Mouse (Mus musculus) hindbrain, postnatal 0 days (tissue): ENCODE data around the gene Hectd2. TPM values are rescaled to one million over a fixed set of nuclear protein-coding genes. Genes with fewer than 3 reads are reported as not detected.

Experiments used
- ATAC-seq: fragments of 200-750 bp; cut with Nextera tagmentation; 2 replicates; pipeline ENCODE4 v1.8.0; 2017; ENCODE audit warnings: mild to moderate bottlenecking, moderate TSS enrichment, moderate library complexity
- DNase-seq: peaks from one replicate; pipeline ENCODE4 v3.0.0-alpha.2; 2015; ENCODE audit warnings: low spot score
- H3K27ac ChIP-seq: fragments of 300-500 bp; sonication (generic); 2 replicates; pipeline ENCODE4 v1.5.1; 2014; ENCODE audit warnings: mild to moderate bottlenecking
- H3K27me3 ChIP-seq: fragments of 300-500 bp; sonication (generic); 2 replicates; pipeline ENCODE4 v1.6.1; 2014; ENCODE audit warnings: low read length, mixed read lengths; ENCODE audit not compliant: insufficient read depth
- H3K36me3 ChIP-seq: fragments of 300-500 bp; sonication (generic); 2 replicates; pipeline ENCODE4 v1.6.1; 2014; ENCODE audit warnings: low read length, mixed read lengths; ENCODE audit not compliant: insufficient read depth
- H3K4me1 ChIP-seq: fragments of 300-500 bp; sonication (generic); 2 replicates; pipeline ENCODE4 v1.6.1; 2014; ENCODE audit warnings: antibody characterized with exemption, low read length, mixed read lengths; ENCODE audit not compliant: insufficient read depth
- H3K4me2 ChIP-seq: fragments of 300-500 bp; sonication (generic); 2 replicates; pipeline ENCODE4 v1.6.1; 2014; ENCODE audit warnings: low read depth, mild to moderate bottlenecking, low read length, moderate library complexity, mixed read lengths
- H3K4me3 ChIP-seq: fragments of 300-500 bp; sonication (generic); 2 replicates; pipeline ENCODE4 v1.5.1; 2014; ENCODE audit warnings: low read length
- H3K9ac ChIP-seq: fragments of 300-500 bp; sonication (generic); replicated peaks from 2 replicates; pipeline ENCODE4 v1.6.1; 2014; ENCODE audit warnings: mild to moderate bottlenecking, low read length, moderate library complexity, mixed read lengths
- H3K9me3 ChIP-seq: fragments of 300-500 bp; sonication (generic); 2 replicates; pipeline ENCODE4 v1.6.1; 2016; ENCODE audit warnings: low read length, mixed read lengths
- CTCF ChIP-seq: IDR thresholded peaks from 2 replicates; pipeline ENCODE4 v1.5.1; 2016; ENCODE audit warnings: antibody characterized with exemption, control low read depth, low read depth
- WGBS: fragments of 180-500 bp; shearing (Covaris S2); extraction: QIAGEN DNeasy Blood & Tissue Kit; methylation state at CpG from one replicate; pipeline ENCODE4 v1.1.7; 2014; 5-methylcytosine and 5-hydroxymethylcytosine counted together
- polyA plus RNA-seq: library from polyadenylated mRNA; unstranded; fragments of >200 nt; fragmentation: Nextera tagmentation; extraction: Ambion mirVana; gene quantifications from 2 replicates; pipeline ENCODE4 v1.2.1, GENCODE M21; 2015
- total RNA-seq: library from RNA; depleted of rRNA; stranded (reverse); fragments of >200 nt; gene quantifications from 2 replicates; pipeline ENCODE4 v1.2.3, GENCODE M21; 2014; rRNA removed

Hectd2 gene
- total RNA-seq (14.0 and 20.7 TPM in 2 replicates), polyA plus RNA-seq (6.7 and 7.7 TPM in 2 replicates)

DNA sequence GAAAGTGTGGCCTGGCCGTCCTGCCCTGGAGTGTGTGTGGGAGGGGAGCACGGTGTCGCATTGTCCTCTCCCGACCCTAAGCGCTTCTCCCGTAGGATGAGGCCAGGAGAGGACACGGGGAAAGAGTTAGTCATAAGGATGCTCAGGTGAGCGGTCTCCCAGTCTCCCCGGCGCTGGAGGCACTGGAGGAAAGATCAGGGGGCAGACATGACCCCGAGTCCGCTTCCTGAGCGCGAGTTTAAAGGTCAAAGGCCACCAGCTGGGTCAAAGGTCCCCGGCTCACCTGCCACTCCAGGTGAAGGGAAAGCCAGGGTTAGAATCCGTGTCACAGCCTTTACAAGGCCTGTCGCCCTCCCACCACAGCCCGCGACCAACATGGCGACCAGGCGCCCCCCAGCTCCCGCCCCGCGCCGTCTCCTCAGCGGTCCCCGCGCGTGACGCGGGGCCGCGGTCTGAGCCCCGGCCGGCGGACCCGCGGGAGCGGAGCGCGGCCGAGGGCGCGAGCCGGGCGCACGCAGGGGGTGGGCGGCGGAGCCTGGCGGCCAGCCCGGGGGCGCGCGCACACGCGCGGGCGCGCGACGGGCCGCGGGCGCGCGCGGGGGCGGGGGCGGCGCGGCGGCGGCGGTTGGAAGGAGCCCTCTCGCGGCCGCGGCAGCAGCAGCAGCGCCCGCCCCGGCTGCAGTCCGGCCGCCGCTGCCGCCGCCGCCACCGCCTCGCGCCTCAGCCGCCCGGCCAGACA lies at the start of gene Hectd2:
Hectd2 (plus strand) TSS at position 594 of the 739 bp plus-strand sequence.
- Histone ChIP-seq H3K9me3 (no peaks in the 10 kb centered on the region), H3K4me1 (no peaks in the 10 kb centered on the region; the same call in 1 of the 2 replicates), H3K4me2 (peak within 1 kb of the TSS; percentile 96), H3K4me3 (peak within 1 kb of the TSS; percentile 93), H3K27ac (peak within 1 kb of the TSS; percentile 94), H3K9ac (peak within 1 kb of the TSS; percentile 74), H3K36me3 (no peaks in the 10 kb centered on the region), H3K27me3 (no peaks in the 10 kb centered on the region)
- under 1% methylated on average over 87 of the region's 92 CpGs for WGBS
- no peak for TF ChIP-seq CTCF
- DNase-seq: peak; percentile 89
- peak; percentile 93 for ATAC-seq

DNA sequence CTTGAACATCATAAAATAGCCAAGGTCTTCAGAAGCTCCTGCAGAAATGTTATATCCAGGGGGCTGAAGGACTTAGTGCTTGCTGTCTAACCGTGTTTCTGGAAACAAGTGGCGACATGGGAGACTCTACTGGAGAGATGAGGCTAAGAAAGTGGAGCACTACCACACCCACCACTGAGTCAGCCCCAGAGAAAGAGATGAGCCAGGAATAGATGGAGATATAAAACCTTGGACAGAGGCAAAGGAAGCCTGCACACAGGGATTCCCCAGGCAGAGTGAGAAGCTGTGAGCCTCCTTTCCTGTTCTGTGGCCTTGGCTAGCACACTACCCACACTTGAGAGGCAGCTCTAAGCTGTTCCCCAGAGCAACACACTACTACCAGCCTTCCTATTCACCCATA lies 49.7 kb upstream of the Hectd2 start:
- 93% methylated on average over 2 of the region's 2 CpGs for WGBS
- H3K36me3 ChIP-seq: no peaks in the 10 kb centered on the region
- no peaks in the 10 kb centered on the region for H3K4me1 ChIP-seq
- no peak overlapping the region for H3K4me3 ChIP-seq
- no peak for TF ChIP-seq CTCF
- no peak overlapping the region for H3K9ac ChIP-seq
- no peak for DNase-seq
- no peak overlapping the region for H3K4me2 ChIP-seq
- H3K9me3 ChIP-seq: no peaks in the 10 kb centered on the region
- no peak overlapping the region for H3K27ac ChIP-seq
- ATAC-seq: no peak
- H3K27me3 ChIP-seq: no peaks in the 10 kb centered on the region

DNA sequence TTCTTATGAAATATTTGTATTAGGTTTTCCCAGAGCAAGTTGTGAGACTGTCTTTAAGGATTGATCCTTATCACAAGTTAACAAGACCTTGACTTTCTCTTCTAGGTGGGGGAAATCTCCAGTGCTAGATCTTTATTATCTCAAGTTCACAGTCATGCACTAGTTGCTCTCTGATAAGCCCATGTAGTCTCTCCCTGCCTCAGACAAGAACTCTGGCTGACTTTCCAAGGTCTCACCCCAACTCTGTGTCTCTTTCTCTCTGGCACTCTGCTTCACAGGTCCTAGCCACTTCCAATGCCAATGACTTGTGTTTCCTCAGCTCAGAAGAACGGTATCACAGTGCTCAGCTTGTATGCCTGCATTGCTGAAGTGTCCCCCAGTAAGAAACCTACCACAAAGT lies 43.1 kb upstream of the Hectd2 start:
- no peak overlapping the region for H3K9ac ChIP-seq
- 86% methylated on average over 1 of the region's 1 CpGs for WGBS
- H3K9me3 ChIP-seq: no peaks in the 10 kb centered on the region
- ATAC-seq (no peak), DNase-seq (no peak)
- no peaks in the 10 kb centered on the region for H3K4me1 ChIP-seq
- no peak overlapping the region for H3K27ac ChIP-seq
- H3K27me3 ChIP-seq: no peaks in the 10 kb centered on the region
- H3K4me3 ChIP-seq: no peak overlapping the region
- no peak overlapping the region for H3K4me2 ChIP-seq
- no peak for TF ChIP-seq CTCF
- H3K36me3 ChIP-seq: no peaks in the 10 kb centered on the region

DNA sequence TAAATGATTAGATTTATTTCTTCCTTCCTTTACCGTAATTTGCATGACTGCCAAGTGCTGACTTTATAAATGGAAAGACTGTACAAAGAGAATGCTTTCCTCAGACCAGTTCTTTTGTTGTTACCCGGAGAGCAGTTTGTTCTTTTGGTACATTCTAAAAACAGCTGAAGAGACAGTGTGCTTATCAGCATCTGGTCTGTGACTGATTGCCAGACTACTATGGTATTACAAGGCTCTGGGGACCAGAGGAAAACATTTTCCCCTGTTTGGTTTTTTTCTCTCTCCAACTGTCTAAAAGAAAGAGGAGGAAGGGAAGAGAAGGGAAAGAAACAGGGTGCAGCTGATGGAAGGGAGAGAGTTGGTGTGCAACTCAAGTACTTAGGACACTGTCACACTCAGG lies 36.0 kb upstream of the Hectd2 start:
- 44% methylated on average over 2 of the region's 2 CpGs for WGBS

DNA sequence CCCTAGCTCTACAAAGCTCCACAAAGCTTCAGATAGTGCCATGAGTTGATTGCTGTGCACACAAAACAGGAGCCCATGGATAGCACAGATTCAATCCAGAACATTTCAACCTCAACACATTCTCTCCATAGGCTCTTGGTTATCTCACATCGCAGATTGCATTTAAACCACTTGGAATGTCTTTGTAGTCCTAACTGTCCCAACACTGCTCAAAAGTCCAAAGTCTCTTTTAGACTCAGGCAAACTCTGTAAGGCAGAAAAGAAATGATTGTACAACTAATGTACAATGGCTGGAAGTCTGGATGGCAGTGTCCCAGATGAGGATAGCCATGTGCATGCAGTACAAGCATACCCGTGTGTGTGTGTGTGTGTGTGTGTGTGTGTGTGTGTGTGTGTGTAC lies 32.9 kb upstream of the Hectd2 start:
- H3K4me3 ChIP-seq: no peak overlapping the region
- 95% methylated on average over 2 of the region's 2 CpGs for WGBS
- ATAC-seq: no peak
- no peaks in the 10 kb centered on the region for H3K27me3 ChIP-seq
- H3K4me1 ChIP-seq: peaks cover 4% of the 10 kb centered on the region; the same call in 1 of the 2 replicates
- no peak for TF ChIP-seq CTCF
- H3K36me3 ChIP-seq: no peaks in the 10 kb centered on the region
- H3K27ac ChIP-seq: no peak overlapping the region
- no peak overlapping the region for H3K4me2 ChIP-seq
- no peak for DNase-seq
- no peak overlapping the region for H3K9ac ChIP-seq
- H3K9me3 ChIP-seq: no peaks in the 10 kb centered on the region

More for the DNA sequence above, 36.0 kb upstream of the Hectd2 start:
- Histone ChIP-seq H3K27me3 (no peaks in the 10 kb centered on the region), H3K4me3 (no peak overlapping the region), H3K36me3 (no peaks in the 10 kb centered on the region), H3K27ac (no peak overlapping the region), H3K4me2 (no peak overlapping the region), H3K9ac (no peak overlapping the region), H3K9me3 (no peaks in the 10 kb centered on the region), H3K4me1 (peaks cover 4% of the 10 kb centered on the region; the same call in 1 of the 2 replicates)
- DNase-seq (no peak), ATAC-seq (no peak)
- no peak for TF ChIP-seq CTCF

DNA sequence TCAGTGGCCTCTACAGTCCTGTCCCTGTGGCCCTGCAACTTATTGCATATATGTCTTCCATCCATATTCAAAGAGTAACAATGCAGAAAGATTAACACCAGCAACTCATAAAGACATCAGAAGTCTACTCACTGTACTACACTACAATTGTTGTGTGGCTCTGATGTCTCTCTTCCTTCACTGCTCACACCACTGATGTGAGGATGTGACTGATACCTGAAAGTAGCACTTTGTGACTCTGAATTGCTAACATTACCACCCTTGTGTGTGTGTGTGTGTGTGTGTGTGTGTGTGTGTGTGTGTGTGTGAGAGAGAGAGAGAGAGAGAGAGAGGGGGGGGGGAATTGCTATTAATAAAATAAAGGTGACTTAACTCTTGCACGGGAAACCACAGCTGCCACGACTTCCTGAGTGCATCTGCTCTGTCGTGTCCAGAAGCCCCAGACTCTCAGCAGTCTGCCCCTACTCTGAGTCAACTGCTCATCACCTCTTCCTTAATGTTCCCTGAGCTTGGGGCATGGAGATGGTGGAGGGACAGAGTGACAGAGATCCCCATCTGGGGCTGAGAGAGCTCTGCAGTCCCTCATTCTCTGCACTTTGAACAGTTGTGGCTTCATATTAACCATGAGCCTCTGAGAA lies 31.8 kb upstream of the Hectd2 start:
- no peak for DNase-seq
- no peaks in the 10 kb centered on the region for H3K9me3 ChIP-seq
- H3K27ac ChIP-seq: no peak overlapping the region
- no peak for TF ChIP-seq CTCF
- H3K9ac ChIP-seq: no peak overlapping the region
- 70% methylated on average over 3 of the region's 3 CpGs for WGBS
- no peak overlapping the region for H3K4me3 ChIP-seq
- no peak overlapping the region for H3K4me2 ChIP-seq
- H3K36me3 ChIP-seq: no peaks in the 10 kb centered on the region
- peaks cover 4% of the 10 kb centered on the region; the same call in 1 of the 2 replicates for H3K4me1 ChIP-seq
- no peaks in the 10 kb centered on the region for H3K27me3 ChIP-seq
- no peak for ATAC-seq

DNA sequence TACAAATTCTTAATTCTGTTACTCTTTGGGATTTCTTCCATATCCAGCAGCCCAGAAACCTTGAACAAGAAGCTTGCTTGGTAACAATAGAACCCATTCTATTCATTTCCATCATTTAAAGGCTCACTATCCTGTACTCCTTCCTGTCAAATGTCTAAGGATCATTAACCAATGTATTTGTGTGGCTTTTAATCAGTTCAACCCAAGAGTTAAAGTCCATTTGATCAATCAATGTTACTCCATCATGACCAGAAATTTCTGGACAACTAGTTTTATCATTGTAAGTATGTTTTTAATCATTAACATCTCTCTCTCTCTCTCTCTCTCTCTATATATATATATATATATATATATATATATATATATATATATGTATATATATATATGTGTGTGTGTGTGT lies 29.4 kb upstream of the Hectd2 start:
- H3K4me1 ChIP-seq: no peaks in the 10 kb centered on the region
- no peaks in the 10 kb centered on the region for H3K27me3 ChIP-seq
- H3K27ac ChIP-seq: no peak overlapping the region
- no peak for ATAC-seq
- H3K4me3 ChIP-seq: no peak overlapping the region
- no peaks in the 10 kb centered on the region for H3K9me3 ChIP-seq
- DNase-seq: no peak
- no peak for TF ChIP-seq CTCF
- H3K36me3 ChIP-seq: no peaks in the 10 kb centered on the region
- no peak overlapping the region for H3K4me2 ChIP-seq
- no peak overlapping the region for H3K9ac ChIP-seq
